Mouse (Mus musculus): ENCODE results near the gene Depp1.

Depp1 gene

DNA sequence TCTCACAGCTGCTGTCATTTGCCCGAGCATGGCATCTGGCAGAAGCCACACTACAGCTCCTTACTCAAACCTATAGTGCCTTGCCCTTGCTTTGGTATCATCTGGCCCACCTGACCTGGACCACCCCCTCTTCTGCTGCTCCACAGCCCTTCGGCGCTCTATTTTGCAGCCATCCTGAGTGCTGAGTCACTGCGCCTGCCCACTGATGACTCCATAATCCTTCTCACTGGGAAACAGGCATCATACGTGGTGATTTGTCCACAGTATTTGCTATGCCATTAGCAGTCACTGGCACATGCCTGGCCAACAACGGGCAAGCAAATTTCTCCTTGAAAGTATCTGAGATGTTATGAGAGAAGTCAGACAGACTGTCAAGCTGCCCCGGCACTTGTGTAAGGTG, 598 bp upstream of the Depp1 start:
- DNase-seq (ENCODE audit: low read depth) = no peak

GRCm38 (mm10) chr6:116651437-116652118, 1.2 kb downstream of the Depp1 start:
- DNase-seq (ENCODE audit: low read depth) = no peak

DNA sequence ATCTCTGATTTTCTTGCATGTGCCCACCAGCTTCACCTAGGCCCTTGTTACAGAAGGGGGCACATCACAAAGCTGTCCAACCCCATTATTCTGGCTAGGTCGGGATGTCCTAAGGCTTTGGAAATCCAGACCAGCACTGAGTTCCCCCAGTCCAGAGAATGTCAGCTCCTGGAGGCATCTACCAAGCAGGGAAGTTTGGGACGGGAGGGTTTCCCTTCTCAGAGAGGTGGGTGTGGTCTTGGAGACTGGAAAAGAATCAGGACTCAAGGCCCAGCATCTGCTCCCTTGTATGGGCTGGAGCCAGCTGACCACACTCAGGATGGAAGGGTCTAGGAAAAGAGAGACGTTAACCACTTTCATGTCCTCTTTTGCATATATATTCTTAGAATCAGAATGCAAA, 2.8 kb downstream of the Depp1 start:
- DNase-seq (ENCODE audit: low read depth) = no peak

DNA sequence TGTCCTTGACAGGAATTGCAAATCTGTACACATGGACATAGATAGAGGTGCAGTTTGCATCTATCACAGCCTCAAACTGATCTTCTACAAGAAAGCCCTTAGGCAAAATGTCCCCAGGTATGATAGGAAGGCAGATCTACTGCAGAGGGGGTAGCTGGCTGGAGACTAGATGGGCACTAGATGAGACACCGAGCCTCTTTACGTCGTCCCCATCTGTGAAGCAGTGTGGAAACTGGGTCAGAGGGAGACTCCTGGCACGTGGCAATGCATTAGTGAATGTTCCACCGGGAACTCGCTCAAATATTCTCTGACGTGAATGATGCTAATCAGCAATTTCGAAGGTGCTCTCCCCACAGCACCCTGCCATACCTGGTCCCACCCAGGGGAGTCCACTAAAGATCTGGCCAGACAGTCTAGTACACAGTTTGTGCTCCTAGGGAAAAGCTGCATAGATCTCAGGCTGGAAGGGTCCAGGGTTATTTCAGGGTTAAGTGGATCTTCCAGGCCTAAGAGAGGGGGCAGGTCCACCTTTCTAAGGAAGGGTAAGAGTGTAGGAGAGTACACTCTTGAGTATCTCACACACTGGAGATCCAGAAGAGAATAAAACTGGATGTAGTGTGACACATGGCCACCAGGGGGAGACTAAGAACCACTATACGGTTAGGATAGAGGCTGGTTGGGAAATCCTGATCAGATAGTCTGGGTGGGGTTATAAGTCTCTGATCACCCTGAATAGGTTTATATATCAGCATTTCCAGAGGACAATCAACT, 3.5 kb downstream of the Depp1 start:
- DNase-seq (ENCODE audit: low read depth) = peak; percentile 82

- DNase-seq (ENCODE audit: low read depth) = no peak
Observed at GRCm38 (mm10) chr6:116663364-116663763, 13.0 kb downstream of the Depp1 start.

DNA sequence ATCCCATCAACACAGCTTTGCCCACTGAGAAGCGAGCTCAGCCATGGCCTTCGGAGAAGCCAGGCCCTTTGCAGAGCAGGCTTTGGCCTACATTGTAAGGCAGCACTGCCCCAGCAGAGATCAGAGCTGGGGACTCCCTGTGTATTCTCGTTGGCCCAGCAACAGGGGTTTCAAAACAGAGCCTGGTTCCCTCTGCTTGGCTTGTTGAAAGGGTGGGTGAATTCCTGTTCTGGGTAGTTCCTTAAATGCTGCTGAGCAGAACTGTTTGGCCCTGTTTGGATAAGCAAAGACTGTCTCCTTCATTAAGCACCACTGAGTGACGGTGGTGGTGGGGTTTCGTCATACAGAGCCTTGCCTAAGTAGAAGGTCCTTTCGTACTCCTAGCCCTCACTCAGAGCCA, 13.6 kb downstream of the Depp1 start:
- no peak for DNase-seq (ENCODE audit: low read depth)

GRCm38 (mm10) chr6:116664830-116665229, 14.4 kb downstream of the Depp1 start:
- DNase-seq (ENCODE audit: low read depth) = no peak

DNA sequence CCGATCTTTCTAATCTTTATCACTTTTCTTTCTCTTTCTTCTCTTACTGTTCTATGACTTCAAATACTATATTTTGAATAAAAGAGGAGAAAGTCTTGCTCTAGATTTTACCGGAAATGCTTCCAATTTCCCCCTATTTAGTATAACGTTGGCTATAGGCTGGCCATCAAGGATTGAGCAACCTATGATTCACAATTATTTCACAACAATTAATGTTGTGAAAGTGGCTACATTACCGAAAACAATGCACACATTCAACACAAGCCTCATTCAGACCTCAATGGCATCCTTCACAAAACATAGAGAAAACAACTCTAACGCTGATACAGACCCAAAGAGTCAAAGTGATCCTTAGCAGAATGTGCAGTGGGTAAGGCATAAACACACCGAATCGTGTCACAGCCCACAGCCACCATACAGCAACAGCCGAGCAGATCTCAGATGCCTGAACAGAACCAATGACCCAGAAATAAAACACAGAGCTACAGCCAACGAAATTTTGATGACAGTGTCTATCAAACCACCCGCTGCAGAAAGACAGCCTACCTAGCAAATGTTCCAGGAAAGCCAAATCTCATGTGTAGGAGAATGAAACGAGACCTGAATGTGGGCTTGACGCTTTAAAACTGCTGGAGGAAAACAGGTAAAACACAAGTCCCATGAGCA, 15.8 kb downstream of the Depp1 start:
- peak; percentile 56 for DNase-seq (ENCODE audit: low read depth)

GRCm38 (mm10) chr6:116666892-116667291, 16.5 kb downstream of the Depp1 start:
- DNase-seq (ENCODE audit: low read depth) = no peak

GRCm38 (mm10) chr6:116667382-116667781, 17.0 kb downstream of the Depp1 start:
- no peak for DNase-seq (ENCODE audit: low read depth)

GRCm38 (mm10) chr6:116668682-116669470, 18.5 kb downstream of the Depp1 start:
- DNase-seq (ENCODE audit: low read depth) = peak; percentile 66

DNA sequence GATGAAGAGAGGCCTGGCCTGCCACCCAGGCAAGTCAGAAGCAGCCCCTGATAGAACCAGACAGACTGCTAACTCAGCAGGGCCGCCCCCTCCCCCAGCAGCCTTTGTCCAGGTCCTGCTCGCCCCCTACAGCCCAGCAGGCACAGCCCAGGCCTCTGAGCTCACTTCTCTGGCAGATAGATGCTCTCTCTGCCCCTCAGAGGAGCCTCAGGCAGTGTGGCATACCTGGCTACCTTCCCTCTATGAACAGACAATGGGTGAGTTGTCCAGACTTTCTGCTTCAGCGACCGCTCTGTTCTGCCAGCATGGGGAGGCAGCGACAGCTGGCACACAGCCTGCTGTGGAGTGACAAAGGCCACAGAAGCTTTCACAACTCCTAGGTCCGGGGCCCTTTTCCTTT, 19.7 kb downstream of the Depp1 start:
- DNase-seq (ENCODE audit: low read depth) = no peak

DNA sequence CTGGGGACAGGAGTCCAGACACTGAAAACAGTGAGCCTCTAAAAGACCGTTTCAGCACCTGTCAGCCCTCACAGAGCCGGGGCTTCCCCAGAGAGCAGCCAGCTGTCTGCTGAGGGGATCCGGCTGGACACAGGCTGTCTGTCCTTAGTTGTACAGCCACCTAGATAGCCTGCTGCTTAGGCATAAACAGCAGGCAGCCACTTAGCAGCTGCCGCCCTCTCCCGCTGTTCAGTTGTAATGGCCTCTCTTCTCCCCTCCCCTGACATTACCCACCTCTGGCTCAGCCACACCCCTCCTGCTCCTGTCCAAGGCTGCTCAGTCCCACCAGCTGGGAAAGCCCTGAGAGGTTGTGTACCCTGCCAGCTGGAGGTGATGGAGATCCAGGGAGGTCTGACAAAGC, 20.6 kb downstream of the Depp1 start:
- no peak for DNase-seq (ENCODE audit: low read depth)

GRCm38 (mm10) chr6:116671768-116672167, 21.4 kb downstream of the Depp1 start:
- DNase-seq (ENCODE audit: low read depth) = no peak

GRCm38 (mm10) chr6:116672349-116672748, 21.9 kb downstream of the Depp1 start:
- DNase-seq (ENCODE audit: low read depth) = no peak

DNA sequence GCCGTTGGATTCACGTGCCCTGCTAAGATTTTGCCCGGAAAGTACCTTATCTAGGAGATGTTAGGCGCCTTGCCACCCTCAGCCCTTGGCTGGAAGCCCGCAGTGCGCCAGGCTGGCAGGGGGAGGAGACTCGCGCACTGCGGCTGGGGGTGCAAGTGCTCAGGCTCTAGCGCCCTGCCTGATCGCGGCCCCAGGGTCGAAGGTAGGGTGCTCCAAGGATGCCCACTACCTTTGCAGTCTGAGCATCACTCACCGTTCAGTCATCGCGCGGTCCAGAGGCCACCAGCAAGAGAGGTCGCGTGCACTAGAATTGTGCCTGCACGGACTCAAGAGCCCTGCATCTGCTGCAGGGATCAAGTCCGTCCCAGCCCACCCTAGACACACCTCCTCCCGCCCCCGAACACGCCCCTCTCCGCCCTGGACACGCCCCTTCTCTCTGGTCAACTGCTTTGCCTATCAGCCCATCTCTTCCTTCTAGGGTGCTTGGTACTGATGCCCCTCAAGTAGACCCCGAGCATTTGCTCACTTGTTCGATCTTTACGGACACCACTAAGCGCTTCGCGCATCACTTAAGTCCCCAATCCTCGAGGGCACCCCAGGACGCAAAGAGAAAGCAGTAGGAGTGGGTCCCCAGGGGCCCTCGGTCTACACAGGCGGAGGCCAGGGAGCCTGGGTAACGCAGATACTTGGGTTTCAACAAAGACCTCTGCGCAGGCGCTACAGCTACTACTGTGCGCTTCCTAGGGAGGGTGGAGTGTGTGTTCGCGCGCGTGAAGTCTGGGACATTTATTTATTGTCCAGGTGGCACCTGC, 23.3 kb downstream of the Depp1 start, which contains the start of gene Rassf4:
Rassf4 (minus strand) TSS at position 482 of the 812 bp plus-strand sequence.
- DNase-seq (ENCODE audit: low read depth) = no peak

- DNase-seq (ENCODE audit: low read depth) = no peak
Observed at GRCm38 (mm10) chr6:116674283-116674886, 24.0 kb downstream of the Depp1 start.

DNA sequence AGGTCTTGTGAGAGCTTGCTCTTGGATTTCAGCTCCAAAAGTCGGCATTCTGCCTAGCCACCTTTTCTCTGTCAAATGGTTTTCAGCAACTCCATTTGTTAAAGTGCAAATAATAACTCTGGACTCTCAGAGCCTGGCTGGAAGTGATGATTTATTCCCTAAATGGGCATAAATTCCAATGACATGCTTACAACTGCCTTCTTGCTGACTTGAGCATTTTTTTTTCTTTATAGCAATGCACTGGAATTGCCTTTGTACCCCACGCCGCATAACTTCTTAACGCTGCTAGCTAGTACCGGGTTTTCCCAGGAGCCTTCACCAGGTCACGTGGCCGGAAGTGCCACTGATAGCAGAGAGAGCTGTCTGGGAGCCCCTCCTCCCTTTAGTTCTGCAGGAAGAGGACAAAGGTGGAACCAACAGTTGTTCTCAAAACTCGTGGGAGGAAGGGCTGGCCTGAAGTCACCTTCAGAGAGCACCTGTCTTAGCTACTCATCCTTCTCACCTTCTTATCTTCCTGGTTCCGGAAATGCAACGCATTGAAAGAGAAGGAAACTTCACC, 26.0 kb downstream of the Depp1 start:
- peak; percentile 68 for DNase-seq (ENCODE audit: low read depth)

DNA sequence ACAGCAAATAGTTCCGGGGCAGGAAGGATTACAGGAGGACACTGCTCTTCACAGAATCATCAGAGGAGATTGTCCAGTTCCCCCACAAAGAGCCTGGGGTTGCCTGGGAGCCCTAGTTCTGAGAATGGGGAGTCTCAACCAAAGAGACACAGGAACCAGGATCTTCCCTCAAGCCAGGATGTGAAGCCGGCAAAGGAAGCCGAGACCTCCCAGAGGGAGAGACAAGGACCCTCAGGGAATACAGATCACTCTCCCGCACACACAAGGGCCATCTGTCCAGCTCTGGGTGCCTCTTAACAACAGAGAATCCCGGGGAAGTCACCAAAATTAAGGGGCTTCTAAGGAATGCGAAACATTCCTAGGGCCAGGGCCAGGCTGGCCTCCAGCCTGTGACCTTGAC, 26.9 kb downstream of the Depp1 start:
- no peak for DNase-seq (ENCODE audit: low read depth)

- DNase-seq (ENCODE audit: low read depth) = no peak
Observed at GRCm38 (mm10) chr6:116679563-116680288, 29.3 kb downstream of the Depp1 start.

All from NIH3T3 (cell line).